Mouse (Mus musculus): ENCODE measurements around the gene Apbb1ip.

Gene Apbb1ip

DNA sequence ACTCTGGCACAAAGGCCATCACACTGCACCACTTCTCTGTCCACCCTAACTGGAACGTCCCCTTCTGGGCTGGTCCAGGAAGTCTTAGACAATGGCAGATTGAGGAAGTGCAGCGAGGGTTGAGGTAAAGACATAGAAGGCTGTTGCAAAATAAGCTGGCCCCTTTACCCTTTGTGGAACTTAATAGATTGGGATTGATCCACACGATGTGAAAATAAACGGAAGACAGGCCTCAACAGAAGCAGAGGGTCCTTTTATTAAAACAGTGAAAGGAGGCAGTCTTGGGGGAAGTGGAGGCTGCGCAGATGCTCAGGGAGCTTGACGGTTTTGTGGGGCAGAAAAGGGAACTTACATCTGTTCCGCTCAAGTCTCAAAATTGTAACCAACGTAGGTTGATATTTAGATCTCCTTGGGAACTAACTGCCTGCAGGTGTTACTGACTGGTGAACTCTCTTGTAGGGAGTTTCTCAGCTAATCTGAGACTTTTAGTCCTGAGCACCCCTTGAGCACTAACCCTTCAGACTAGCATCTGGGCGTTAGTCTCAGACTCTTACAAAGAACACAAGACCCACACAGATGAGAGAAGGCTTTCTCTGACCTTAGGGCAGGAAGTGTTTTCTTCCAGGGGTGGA is at the start of gene Apbb1ip:
TSS of gene Apbb1ip (plus strand) at position 546 of the 632 bp plus-strand sequence.
- no peak for DNase-seq (ENCODE audit: extremely low read depth, low read depth, low spot score)

- no peak for DNase-seq (ENCODE audit: extremely low read depth, low read depth, low spot score)
These were observed 46.8 kb upstream of the Apbb1ip start for GRCm38 (mm10) chr2:22727113-22727512.

- no peak for DNase-seq (ENCODE audit: extremely low read depth, low read depth, low spot score)
These were observed 37.8 kb upstream of the Apbb1ip start for GRCm38 (mm10) chr2:22736134-22736533.

- DNase-seq (ENCODE audit: extremely low read depth, low read depth, low spot score) = no peak
These were observed 34.5 kb upstream of the Apbb1ip start for GRCm38 (mm10) chr2:22739369-22739768.

GRCm38 (mm10) chr2:22740441-22740840 is 33.5 kb upstream of the Apbb1ip start:
- DNase-seq (ENCODE audit: extremely low read depth, low read depth, low spot score) = no peak

- DNase-seq (ENCODE audit: extremely low read depth, low read depth, low spot score) = no peak
These were observed 32.7 kb upstream of the Apbb1ip start for GRCm38 (mm10) chr2:22741222-22741621.

DNA sequence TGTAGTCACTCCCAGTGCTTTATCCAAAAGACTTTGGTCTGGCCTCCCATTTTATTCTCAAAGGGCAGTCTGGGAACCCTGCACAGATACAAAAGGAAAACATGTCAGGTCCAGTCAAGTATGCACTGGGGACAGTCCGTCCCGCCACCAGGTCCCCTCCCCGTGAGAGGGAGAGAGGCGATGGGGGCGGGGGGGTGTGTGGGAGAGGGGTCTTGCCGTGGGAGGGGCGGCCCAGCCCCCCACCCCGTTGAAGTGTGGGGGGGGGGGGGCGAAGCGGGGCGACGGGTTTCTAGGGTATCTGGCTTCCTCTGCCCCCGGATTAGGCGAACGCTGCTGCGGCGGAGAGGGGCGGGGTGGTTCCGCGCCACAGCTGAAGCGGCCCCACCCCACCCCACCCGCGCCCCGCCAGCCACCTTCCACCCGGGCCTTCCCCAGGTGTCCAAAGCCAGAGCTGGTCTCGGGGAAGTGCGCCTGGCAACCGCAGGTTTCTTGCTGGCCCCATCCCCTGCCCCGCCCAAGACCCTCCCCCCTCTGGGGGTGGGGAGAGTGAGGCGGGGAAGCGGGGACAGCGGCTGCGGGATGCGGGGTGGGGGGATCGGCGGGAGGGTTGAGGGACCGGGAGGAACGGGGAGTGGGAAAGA is 29.7 kb upstream of the Apbb1ip start:
- no peak for DNase-seq (ENCODE audit: extremely low read depth, low read depth, low spot score)

DNA sequence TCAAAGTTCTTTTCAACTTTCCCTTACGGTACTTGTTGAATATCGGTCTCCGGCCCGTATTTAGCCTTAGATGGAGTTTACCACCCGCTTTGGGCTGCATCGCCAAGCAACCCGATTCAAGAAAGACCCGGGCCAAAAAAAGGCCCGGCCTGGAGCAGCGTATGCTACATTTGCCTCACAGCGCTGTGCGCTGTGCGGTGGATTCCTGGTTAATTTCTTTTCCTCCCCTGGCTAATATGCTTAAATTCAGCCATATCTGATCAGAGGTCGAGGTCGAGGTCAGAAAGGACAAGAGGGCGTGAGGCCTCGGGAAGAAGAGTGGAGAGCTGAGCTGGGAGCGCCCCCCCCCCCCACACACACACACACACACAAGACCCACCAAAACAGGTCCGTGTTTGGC is 29.0 kb upstream of the Apbb1ip start:
- DNase-seq (ENCODE audit: extremely low read depth, low read depth, low spot score) = no peak

DNA sequence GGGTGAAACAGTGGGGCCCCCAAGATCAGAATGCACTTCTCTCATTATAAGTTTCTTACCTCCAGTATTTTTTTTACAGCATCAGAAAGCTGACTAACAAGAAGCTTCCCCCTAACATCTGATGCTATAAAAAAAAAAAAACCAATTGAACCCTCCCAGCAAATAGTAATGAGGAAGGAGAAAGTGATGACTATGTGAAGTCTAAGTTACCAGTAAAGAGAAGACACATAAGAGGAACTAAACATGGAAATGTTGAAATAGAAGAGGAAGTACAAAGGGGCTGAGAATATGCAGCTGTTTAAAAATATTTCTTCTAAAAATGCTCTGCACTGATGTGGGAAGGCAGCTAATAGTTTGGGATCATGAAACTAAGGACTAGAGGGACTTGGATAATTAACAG is 27.1 kb upstream of the Apbb1ip start:
- no peak for DNase-seq (ENCODE audit: extremely low read depth, low read depth, low spot score)

DNA sequence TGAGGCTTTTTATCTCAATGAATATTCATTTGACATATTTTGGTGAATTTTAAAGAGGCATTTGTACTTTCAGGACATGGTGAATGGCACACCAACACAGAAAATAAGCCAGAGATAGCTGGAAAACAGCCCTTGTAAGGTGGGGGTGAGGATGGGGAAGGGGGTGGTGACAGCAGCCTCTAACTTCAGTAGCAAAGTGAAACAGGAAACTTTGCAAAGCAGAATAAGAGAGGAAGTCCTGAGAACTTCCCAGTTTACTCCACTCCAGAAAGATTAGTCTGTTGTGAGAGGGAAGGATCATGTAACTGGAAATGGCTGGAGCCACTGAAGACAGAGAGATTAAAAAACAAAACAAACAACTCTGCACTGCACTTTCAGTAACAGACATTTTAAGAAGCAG is 26.0 kb upstream of the Apbb1ip start:
- no peak for DNase-seq (ENCODE audit: extremely low read depth, low read depth, low spot score)

DNA sequence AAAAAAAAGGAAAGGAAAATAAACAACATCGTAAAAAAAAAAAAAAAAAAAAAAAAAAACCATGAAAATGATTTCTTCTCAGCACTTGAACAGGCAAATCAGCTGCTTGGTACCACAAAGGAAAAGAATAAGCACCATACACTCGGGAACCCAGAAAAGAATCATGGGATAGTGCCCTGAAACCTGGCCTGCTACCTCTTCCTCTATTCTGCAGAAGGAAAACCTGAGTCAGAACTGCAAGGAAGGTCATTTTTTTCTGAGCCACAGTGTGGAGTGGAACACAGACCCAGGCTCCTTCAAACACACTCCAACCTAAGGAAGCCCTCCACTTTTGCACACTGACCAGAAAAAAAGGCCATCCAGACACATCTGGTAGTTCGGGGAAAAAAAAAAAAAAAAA is 24.1 kb upstream of the Apbb1ip start:
- no peak for DNase-seq (ENCODE audit: extremely low read depth, low read depth, low spot score)

- no peak for DNase-seq (ENCODE audit: extremely low read depth, low read depth, low spot score)
These were observed 21.4 kb upstream of the Apbb1ip start for GRCm38 (mm10) chr2:22752492-22752891.

DNA sequence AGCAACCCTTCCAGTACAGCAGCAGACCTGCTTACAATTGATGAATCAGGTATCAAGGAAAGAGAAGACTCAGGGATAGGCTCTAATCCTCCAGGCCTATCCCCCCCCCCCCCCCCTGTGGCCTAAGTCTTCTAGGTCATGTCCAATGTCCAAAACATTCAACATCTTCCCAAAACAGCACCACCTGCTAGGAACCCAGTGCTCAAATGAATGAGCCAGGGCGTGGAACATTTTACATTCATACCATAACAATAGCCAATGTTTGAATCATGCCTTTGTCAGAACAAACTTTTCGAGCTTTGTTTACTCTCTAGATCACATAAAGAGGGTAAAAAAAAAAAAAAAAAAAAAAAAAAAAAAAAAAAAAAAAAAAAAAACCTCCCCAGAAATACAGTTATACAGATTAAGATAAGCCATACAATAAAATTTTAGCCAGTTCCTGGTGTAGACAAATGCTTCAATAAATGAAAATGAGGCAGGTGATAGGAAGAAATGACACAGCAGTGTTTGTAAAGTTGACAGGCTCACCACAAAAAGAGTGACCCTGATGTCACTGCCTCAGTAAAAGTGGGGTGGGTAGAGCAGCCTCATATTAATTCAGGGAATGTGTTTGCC is 20.3 kb upstream of the Apbb1ip start:
- DNase-seq (ENCODE audit: extremely low read depth, low read depth, low spot score) = no peak

DNA sequence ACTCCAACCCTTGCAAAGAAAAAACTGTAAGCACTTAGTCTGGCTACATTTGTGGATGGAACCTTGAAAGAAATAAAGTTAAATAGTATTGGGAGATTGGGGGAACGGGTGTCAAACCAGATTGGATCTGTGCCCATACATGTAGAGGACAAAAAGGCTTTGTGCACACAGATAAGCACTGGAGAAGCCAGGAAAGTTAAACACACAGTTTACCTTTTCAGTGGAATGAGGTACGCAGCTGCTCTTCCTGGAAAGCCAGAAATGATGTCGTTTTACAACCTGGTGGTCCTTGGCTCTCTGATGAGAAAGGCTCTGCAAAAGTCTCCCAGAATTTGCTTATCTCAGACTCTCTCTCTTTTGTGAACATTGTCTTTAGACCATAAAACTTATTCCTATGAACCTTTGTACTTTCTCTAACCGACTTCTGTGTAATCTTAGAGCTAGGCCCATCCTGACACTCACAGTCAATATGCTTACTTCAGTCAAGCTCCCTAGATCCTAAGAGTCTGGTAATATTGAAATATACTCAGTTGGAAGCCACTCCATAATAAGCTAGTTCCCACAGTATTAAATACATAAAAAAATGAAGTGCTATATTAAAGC is 19.6 kb upstream of the Apbb1ip start:
- DNase-seq (ENCODE audit: extremely low read depth, low read depth, low spot score) = no peak

DNA sequence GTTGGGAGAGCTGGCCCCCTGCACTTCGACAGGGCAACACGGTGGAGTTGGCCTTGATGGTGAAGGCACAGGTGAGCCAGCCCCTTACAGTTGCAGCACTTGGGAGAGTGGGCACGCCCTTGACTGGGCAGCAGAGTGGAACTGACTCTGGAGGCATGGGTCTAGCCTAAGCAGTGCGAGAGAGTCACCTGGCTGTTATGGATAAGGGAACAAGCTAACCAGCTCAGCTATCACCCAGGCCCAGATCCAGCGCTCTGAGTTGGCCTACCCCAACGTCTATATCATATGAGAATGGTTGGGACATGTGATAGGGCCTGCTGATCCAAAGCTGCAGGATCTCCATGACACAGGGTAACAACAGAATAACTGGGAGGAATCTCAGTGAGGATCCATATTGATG is 18.3 kb upstream of the Apbb1ip start:
- no peak for DNase-seq (ENCODE audit: extremely low read depth, low read depth, low spot score)

GRCm38 (mm10) chr2:22758310-22758972 is 15.5 kb upstream of the Apbb1ip start:
- no peak for DNase-seq (ENCODE audit: extremely low read depth, low read depth, low spot score)

- DNase-seq (ENCODE audit: extremely low read depth, low read depth, low spot score) = peak; percentile 95
These were observed 13.4 kb upstream of the Apbb1ip start for GRCm38 (mm10) chr2:22760452-22760851.

DNA sequence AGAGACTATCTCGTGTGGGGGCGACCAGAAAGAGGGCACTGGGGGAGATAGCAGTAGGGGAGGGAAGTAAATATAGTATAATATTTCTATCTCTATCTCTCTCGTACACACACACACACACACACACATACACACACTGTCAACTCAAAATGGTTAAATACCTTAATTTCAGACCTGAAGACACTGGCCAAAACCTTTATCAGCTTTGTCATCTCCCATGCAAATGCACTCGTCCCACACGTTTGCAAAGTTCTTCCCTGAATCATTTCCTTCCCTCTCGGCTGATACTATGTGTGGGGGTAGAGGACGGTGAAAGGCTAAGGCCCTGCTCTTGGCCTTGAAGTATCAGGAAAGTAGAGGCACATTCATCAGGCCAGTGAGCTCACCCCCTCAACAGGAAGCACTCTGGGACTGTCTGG is 12.8 kb upstream of the Apbb1ip start:
- peak; percentile 49 for DNase-seq (ENCODE audit: extremely low read depth, low read depth, low spot score)

- DNase-seq (ENCODE audit: extremely low read depth, low read depth, low spot score) = no peak
These were observed 9.0 kb upstream of the Apbb1ip start for GRCm38 (mm10) chr2:22764774-22765387.

DNA sequence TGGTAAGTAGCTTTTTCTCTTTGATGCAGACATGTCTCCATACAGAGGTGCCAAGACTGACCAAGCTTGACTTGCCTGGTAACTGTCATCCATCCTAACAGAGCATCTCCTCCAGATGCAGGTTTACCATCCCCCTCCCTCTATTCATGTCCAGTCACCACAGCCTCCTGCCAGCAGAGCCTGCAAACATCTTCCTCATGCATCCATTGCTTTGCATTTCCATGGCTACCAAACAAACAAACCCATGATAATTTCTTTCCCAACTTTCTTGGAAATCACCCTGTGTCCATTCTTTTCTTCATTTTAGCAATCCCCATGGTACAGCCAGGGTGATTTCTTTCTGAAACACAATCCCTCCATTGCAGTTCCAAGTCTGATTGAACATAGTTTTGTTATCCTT is 2.6 kb upstream of the Apbb1ip start:
- DNase-seq (ENCODE audit: extremely low read depth, low read depth, low spot score) = no peak

GRCm38 (mm10) chr2:22774181-22774751 is 372 bp downstream of the Apbb1ip start:
- DNase-seq (ENCODE audit: extremely low read depth, low read depth, low spot score) = no peak

All from fat pad, adult 2 months (tissue).